Mouse (Mus musculus) lung, postnatal 25 days (tissue): Measurements from ENCODE around the gene Gm7929.
"Not testable (repeated sequence)": the region's sequence is repeated elsewhere in the genome, so short reads cannot be mapped to it uniquely, and the experiment has no call there.

Experiments
- DNase-seq: peaks from one replicate; pipeline ENCODE4 v3.0.0; 2022; ENCODE audit warnings: low spot score

Gm7929 gene

DNA sequence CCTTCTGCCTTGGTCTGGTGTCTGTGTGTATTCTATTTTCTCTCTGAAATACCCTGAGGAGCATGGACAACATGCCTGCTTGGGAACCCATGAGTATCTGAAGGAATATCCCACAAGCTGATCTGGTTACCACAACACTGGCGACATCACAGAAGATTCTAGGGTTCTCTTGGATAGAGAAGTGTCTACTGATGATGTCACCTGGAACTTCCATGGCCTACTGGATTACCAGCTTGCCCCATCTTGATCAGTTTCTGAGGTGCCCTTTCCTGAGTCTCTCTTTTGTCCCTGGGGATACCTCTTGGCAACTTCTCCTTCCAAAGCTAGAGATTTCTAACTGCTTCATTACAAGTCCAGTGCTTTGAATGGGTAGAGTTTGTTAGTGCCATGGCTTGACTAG is at the start of gene Gm7929:
Gene Gm7929, minus strand, starts transcription at position 101 of the 400 bp plus-strand sequence.
- not testable (repeated sequence) for DNase-seq

DNA sequence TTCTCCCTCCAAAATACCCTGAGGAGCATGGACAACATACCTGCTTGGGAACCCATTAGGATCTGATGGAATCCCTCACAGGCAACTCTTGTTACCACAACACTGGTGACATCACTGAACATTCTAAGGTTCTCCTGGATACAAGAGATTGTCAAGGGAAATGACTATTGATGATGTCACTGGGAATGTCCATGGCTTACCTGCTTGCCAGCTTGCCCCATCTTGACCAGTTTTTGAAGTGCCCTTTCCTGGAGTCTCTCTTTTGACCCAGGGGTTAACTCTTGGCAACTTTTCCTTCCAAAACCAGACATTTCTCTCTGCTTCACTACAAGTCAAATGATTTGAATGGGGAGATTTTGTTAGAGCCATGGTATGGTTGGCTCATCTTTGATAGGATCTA is 21.9 kb upstream of the Gm7929 start, which contains the start of gene Gm47189:
Gene Gm47189, minus strand, starts transcription at position 101 of the 400 bp plus-strand sequence.
- not testable (repeated sequence) for DNase-seq

DNA sequence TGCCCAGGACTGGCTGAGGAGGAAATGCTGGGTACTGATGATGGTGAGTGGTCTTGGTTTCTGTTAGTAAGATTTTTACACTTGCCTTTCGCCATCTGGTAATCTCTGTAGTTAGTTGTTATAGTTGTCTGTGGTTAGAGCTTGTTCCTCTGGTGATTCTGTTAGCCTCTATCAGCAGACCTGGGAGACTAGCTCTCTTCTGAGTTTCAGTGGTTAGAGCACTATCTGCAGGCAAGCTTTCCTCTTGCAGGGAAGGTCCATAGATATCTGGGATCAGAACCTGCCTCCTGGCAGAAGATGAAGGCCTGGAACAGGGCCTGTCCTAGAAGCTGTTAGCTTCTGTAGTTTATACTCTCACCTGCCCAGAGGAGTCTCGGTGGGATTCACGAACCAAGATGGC is 5.5 kb upstream of the Gm7929 start:
- not testable (repeated sequence) for DNase-seq

DNA sequence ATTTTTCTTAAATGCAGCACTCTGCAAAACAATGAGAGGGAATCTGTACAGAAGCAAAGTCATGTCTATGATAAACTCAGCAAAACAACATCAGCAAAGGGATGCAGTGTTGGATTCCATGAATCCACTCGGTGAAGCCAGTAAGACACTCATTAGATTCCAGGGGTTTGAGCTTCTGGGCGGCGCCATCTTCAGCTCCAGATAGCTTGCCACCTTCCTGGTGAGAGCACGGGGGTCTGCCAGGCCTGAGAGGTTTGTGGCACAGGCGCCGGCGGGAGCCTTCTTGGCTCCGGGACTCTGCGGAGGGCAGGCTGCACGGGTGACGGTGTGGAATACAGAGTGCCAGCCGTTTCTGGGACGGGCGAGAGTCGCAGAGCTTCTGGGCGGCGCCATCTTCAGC is 27.0 kb downstream of the Gm7929 start:
- DNase-seq: not testable (repeated sequence)

DNA sequence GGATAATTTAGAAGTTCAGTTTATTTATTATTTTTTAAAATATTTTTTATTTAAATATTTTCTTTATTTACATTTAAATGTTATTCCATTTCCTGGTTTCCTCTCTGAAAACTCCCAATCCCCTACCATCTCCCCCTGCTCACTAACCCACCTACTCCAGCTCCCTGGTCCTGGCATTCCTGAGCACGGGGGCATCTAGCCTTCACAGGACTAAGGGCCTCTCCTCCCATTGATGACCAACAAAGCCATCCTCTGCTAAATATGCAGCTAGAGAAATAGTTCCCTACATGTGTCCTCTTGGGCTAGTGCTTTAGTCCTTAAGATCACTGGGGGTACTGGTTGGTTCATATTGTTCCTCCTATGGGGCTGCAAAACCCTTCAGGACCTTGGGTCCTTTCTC is 33.2 kb downstream of the Gm7929 start:
- DNase-seq: not testable (repeated sequence)

DNA sequence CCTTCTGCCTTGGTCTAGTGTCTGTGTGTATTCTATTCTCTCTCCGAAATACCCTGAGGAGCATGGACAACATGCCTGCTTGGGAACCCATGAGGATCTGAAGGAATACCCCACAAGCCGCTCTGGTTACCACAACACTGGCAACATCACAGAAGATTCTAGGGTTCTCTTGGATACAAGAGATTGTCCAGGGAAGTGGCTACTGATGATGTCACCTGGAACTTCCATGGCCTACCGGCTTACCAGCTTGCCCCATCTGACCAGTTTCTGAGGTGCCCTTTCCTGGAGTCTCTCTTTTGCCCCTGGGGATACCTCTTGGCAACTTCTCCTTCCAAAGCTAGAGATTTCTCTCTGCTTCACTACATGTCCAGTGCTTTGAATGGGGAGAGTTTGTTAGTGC is 48.6 kb downstream of the Gm7929 start, which contains the start of gene Gm8068:
Gene Gm8068, minus strand, starts transcription at position 101 of the 400 bp plus-strand sequence.
- DNase-seq: not testable (repeated sequence)
